Mouse (Mus musculus) testis, postnatal 14 days (tissue): ENCODE measurements around the gene Amotl1.
A peak's percentile ranks its signal among the peaks of the same experiment; 100 is the strongest.
"Not testable (repeated sequence)": the region's sequence is repeated elsewhere in the genome, so short reads cannot be mapped to it uniquely, and the experiment has no call there.

Experiments
- DNase-seq: peaks from one replicate; pipeline ENCODE4 v3.0.0; 2021; ENCODE audit warnings: low spot score

Gene Amotl1

GRCm38 (mm10) chr9:14644956-14645355 lies at the start of gene Amotl1:
Amotl1 (minus strand) TSS chr9:14645056.
- no peak for DNase-seq

GRCm38 (mm10) chr9:14689376-14690108 lies 44.7 kb upstream of the Amotl1 start:
- peak; percentile 76 for DNase-seq

- DNase-seq, result no peak
Observed at GRCm38 (mm10) chr9:14684363-14684762, 39.5 kb upstream of the Amotl1 start.

- no peak for DNase-seq
Observed at GRCm38 (mm10) chr9:14682741-14683140, 37.9 kb upstream of the Amotl1 start.

GRCm38 (mm10) chr9:14680584-14680983 lies 35.7 kb upstream of the Amotl1 start:
- no peak for DNase-seq

GRCm38 (mm10) chr9:14675707-14676691 lies 31.1 kb upstream of the Amotl1 start:
- no peak for DNase-seq

- no peak for DNase-seq
Observed at GRCm38 (mm10) chr9:14674506-14674905, 29.6 kb upstream of the Amotl1 start.

- DNase-seq, result no peak
Observed at GRCm38 (mm10) chr9:14673109-14673508, 28.3 kb upstream of the Amotl1 start.

- DNase-seq, result not testable (repeated sequence)
Observed at GRCm38 (mm10) chr9:14671965-14672364, 27.1 kb upstream of the Amotl1 start.

GRCm38 (mm10) chr9:14668382-14668781 lies 23.5 kb upstream of the Amotl1 start:
- DNase-seq, result no peak

- DNase-seq, result no peak
Observed at GRCm38 (mm10) chr9:14666071-14666470, 21.2 kb upstream of the Amotl1 start.

GRCm38 (mm10) chr9:14663591-14663990 lies 18.7 kb upstream of the Amotl1 start:
- no peak for DNase-seq

- no peak for DNase-seq
Observed at GRCm38 (mm10) chr9:14662876-14663275, 18.0 kb upstream of the Amotl1 start.

GRCm38 (mm10) chr9:14662138-14662537 lies 17.3 kb upstream of the Amotl1 start:
- DNase-seq, result no peak

- DNase-seq, result no peak
Observed at GRCm38 (mm10) chr9:14657926-14658325, 13.1 kb upstream of the Amotl1 start.

GRCm38 (mm10) chr9:14654010-14654409 lies 9.2 kb upstream of the Amotl1 start:
- no peak for DNase-seq

- no peak for DNase-seq
Observed at GRCm38 (mm10) chr9:14652761-14653160, 7.9 kb upstream of the Amotl1 start.

- DNase-seq, result no peak
Observed at GRCm38 (mm10) chr9:14647849-14648248, 3.0 kb upstream of the Amotl1 start.

GRCm38 (mm10) chr9:14646641-14647040 lies 1.8 kb upstream of the Amotl1 start:
- no peak for DNase-seq

GRCm38 (mm10) chr9:14646061-14646460 lies 1.2 kb upstream of the Amotl1 start:
- DNase-seq, result no peak

GRCm38 (mm10) chr9:14643328-14643727 lies 1.5 kb downstream of the Amotl1 start:
- no peak for DNase-seq

GRCm38 (mm10) chr9:14642251-14643021 lies 2.4 kb downstream of the Amotl1 start:
- no peak for DNase-seq
